Mouse (Mus musculus): Measurements from ENCODE around the gene Dcn. TPM values are rescaled to one million over a fixed set of nuclear protein-coding genes. Genes with fewer than 3 reads are reported as not detected.

Gene Dcn
- total RNA-seq (2018; cell fraction: chromatin; rRNA removed), result 10 to 100 TPM in 1 of 26 experiments, 1 to 10 TPM in 1, under 1 TPM in 5, not detected in 19; 0.23 to 63.6 (median 0.45) TPM
- total RNA-seq (2018; cell fraction: cytosol; rRNA removed), result under 1 TPM in 14 of 26 experiments, not detected in 12; 0.05 to 0.29 (median 0.14) TPM
- 1 to 10 TPM in 1 of 26 experiments, under 1 TPM in 1, not detected in 24; 0.31 to 9.3 TPM for total RNA-seq (2018; cell fraction: nucleus; rRNA removed)
- polyA plus RNA-seq (2018), result 0.19 to 0.30 TPM in 2 of 3 replicates, not detected in the other

DNA sequence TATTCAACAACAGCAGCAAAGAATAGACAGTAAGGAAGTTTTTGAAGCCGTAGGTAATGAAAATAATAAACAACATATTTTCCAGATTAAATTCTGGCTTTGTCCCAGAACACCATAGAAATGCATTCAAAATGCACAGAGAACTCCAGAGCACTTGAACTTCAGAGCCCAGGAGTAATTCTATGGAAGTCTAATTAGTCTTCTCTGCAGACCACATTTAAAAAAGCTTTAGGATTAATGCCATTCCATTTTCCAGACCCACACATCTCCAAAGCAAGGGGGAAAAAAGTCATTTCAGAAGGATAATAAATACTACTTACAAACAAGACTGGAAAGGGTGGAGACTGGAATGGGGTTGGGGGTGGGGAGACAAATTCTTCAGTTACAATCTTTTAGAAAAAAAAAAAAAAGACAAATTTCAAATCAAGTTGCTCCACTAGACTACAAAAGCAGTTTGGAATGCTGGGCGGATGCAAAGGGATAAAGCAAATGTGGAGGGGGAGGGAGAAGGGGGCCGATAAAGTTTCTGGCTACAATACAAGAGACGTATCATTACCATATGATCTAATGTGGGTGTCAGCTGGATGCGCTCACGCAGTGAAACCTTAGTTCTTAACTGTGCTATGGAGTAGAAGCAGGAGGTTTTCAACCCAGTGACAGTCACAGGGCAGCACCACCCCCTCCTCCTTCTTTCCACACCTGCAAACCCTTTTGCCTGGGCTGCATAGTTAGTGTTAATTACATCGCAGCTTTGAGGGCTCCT, at the start of gene Dcn:
Gene Dcn, plus strand, starts transcription at position 606 of the 763 bp plus-strand sequence.
- WGBS (ENCODE audit: missing documents), result 65% methylated on average over 7 of the region's 7 CpGs
- Histone ChIP-seq H3K27ac (no peak within 1 kb of the TSS), H3K4me3 (ENCODE audit: inconsistent target) (no peak within 1 kb of the TSS), H3K79me2 (ENCODE audit: inconsistent target) (no peaks in the 10 kb centered on the region), H3K36me3 (ENCODE audit: inconsistent target) (no peaks in the 10 kb centered on the region)

DNA sequence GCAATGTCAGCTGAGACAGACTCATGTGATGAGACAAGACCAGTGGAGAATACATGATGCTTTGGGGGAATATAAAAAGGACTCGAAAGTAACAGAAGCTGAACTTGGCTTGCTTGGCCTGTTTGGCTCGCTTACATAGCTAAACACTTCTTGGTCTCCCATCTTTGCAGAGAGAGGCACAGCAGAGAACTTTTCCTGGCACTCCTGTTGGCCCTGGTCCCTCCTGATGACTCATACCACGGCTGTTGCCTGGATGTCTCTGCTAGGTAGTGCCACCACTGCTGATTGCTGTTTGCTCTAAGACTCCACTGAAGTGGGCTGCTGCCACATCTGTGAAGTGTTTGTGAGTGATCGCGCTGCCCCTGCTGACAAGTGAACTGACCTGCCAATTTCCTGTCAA, 42.7 kb upstream of the Dcn start:
- H3K79me2 ChIP-seq (ENCODE audit: inconsistent target), result no peaks in the 10 kb centered on the region
- WGBS (ENCODE audit: missing documents), result 81% methylated on average over 5 of the region's 5 CpGs
- no peak overlapping the region for H3K27ac ChIP-seq
- H3K4me3 ChIP-seq (ENCODE audit: inconsistent target), result no peak overlapping the region
- H3K36me3 ChIP-seq (ENCODE audit: inconsistent target), result no peaks in the 10 kb centered on the region

DNA sequence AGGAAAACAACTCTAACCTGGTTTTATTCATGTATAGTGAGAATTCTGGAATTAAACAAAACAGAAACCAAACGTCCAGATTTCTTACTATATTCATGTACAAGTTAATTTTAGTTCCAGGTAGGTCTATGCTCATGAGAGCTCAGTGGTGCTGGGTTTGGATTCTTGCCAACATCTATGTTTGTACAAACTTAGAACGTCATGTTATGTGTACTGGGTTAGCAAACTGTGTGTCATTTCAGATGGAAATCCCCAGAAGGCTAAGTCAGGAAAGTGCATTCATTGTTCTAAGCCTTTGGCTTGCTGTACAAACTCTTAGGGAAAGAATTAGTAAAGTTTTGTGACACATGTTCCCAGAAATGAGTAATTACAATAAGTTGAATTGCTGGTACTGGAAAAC, 37.1 kb upstream of the Dcn start:
- WGBS (ENCODE audit: missing documents), result 44% methylated on average over 2 of the region's 2 CpGs
- no peak overlapping the region for H3K4me3 ChIP-seq (ENCODE audit: inconsistent target)
- H3K27ac ChIP-seq, result no peak overlapping the region
- no peaks in the 10 kb centered on the region for H3K79me2 ChIP-seq (ENCODE audit: inconsistent target)
- H3K36me3 ChIP-seq (ENCODE audit: inconsistent target), result no peaks in the 10 kb centered on the region

DNA sequence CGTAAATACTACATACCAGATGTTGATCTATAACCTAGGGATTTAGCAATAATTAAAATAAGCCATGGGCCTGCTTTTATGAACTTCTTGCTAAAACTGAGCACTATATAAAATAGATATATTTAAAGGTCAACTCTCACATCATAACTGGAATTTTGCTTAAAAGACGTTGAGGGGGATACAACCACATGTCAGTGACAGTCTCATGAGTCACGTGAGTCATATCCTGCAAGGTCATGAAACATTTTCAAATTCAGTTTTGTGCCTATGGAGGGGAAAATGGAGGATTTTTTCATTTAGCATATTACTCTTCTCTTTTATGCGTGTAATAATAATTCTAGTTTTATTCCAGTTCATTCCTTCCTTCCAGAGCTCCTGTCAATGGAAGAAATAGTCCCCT, 32.9 kb upstream of the Dcn start:
- WGBS (ENCODE audit: missing documents), result 81% methylated on average over 4 of the region's 4 CpGs

DNA sequence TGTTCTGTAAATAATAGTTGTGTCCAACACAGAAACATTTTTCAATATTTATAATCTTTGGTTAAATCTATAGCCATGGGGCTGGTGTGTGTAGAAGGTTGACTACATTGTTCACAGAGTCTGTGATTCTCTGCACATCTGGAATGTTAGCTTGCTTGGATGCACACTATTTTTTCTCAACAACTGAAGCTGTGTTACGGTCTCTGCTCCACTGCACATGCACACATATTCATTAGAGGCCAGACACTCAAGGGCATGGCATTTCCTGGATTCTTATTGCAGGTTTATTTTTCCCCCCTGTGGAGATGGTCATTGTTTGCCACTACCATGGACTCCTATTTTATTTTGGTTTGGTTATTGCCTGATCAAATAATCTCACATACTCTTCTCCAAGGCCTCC, 26.5 kb upstream of the Dcn start:
- 80% methylated on average over 1 of the region's 1 CpGs for WGBS (ENCODE audit: missing documents)
- no peaks in the 10 kb centered on the region for H3K79me2 ChIP-seq (ENCODE audit: inconsistent target)
- H3K36me3 ChIP-seq (ENCODE audit: inconsistent target), result no peaks in the 10 kb centered on the region
- no peak overlapping the region for H3K4me3 ChIP-seq (ENCODE audit: inconsistent target)
- no peak overlapping the region for H3K27ac ChIP-seq

More for the DNA sequence above, 32.9 kb upstream of the Dcn start:
- H3K27ac ChIP-seq, result no peak overlapping the region
- no peak overlapping the region for H3K4me3 ChIP-seq (ENCODE audit: inconsistent target)
- H3K36me3 ChIP-seq (ENCODE audit: inconsistent target), result no peaks in the 10 kb centered on the region
- no peaks in the 10 kb centered on the region for H3K79me2 ChIP-seq (ENCODE audit: inconsistent target)

DNA sequence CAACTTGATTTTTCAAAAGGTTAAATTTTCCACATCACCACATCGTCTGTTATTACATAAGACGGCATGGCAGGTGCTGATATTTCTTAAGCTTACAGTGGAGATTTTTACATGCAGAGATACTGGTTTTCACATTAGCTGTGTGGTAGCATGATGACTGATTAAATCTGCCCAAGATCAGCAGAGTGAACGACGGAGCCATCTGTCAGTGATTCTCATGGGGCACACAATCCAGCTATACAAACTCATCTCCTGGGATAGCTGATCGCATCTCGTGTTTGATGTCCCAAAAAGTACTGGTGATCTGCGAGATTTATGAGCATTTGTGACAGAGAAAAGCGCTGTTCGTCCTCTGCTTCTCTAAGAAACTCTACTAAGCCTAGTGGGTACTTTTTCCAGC, 25.9 kb upstream of the Dcn start:
- Histone ChIP-seq H3K36me3 (ENCODE audit: inconsistent target) (no peaks in the 10 kb centered on the region), H3K4me3 (ENCODE audit: inconsistent target) (no peak overlapping the region), H3K27ac (no peak overlapping the region), H3K79me2 (ENCODE audit: inconsistent target) (no peaks in the 10 kb centered on the region)
- WGBS (ENCODE audit: missing documents), result 85% methylated on average over 9 of the region's 9 CpGs

DNA sequence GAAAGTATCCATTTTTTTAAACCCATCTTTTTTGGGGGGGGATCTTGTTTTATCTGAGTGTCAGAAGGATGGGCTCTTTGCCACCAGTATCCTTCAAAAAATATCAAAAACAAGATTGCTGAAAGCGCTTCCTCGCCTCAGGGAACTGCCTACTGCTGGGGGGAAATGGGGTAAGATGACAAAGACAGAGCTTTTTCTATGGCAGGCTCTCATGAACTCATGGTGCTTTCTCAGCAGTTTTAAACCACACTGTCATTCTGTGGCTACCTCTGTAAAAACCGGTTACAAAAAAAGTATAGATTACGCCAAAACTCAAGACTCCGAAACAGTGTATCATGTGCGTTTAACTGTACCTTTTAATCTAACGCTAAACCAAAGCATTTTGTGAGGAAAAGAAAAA, 22.4 kb upstream of the Dcn start:
- Histone ChIP-seq H3K79me2 (ENCODE audit: inconsistent target) (no peaks in the 10 kb centered on the region), H3K36me3 (ENCODE audit: inconsistent target) (no peaks in the 10 kb centered on the region), H3K27ac (no peak overlapping the region), H3K4me3 (ENCODE audit: inconsistent target) (no peak overlapping the region)
- 90% methylated on average over 7 of the region's 7 CpGs for WGBS (ENCODE audit: missing documents)

DNA sequence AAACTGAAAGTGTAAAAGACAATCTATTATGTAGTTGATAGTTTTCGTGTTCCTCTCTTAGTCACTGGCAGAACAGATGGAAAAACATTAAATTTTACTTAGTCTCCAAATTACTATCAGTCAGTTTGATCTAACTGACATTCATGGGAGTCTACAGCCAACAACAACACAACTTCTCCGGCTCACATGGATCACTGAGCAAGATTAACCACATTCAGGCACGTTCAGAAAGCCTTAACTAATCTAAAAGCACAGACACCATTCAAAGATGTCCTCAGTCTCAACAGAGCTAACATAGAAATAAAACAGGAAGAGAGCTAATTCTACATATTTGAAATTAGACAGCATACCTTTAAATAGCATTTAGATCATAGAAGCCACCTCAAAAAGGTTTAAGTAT, 12.6 kb upstream of the Dcn start:
- H3K79me2 ChIP-seq (ENCODE audit: inconsistent target), result no peaks in the 10 kb centered on the region

DNA sequence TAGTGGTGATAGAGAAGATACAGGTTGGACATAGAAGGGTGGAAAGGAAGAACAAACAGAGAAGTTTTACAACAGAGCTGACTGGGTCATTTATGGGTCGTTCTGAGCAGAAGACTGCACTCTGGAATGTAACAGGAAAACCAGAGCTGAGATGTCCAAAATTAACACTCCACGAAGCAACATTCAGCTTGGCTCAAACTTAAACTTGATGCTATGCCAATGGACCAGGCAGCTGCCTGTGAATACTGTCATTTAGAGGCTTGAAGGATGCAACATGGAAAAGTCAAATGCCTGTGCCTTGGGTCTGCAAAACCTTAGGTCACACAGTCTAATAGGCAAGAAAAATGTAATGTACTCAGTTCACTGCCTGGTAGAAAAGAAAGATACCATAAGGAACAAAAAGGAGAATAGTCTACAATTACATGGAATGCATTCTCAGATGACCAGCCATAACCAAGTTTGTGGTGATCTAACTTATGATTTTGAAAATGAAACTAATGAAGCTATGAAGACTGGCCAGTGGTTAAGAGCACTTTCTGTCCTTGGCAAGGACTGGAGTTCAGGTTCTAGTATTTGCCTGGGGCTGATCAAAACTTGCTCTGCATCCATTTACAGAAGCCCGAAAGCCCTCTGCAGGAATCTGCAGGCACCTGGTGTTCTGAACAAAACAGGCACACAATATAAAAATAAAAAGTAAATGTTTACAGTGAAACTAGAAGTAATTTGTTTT, 9.8 kb upstream of the Dcn start:
- WGBS (ENCODE audit: missing documents), result 52% methylated on average over 3 of the region's 3 CpGs
- Histone ChIP-seq H3K79me2 (ENCODE audit: inconsistent target) (no peaks in the 10 kb centered on the region), H3K36me3 (ENCODE audit: inconsistent target) (no peaks in the 10 kb centered on the region), H3K4me3 (ENCODE audit: inconsistent target) (no peak overlapping the region), H3K27ac (no peak overlapping the region)

More for the DNA sequence above, 12.6 kb upstream of the Dcn start:
- WGBS (ENCODE audit: missing documents), result 74% methylated on average over 3 of the region's 3 CpGs
- Histone ChIP-seq H3K4me3 (ENCODE audit: inconsistent target) (no peak overlapping the region), H3K36me3 (ENCODE audit: inconsistent target) (no peaks in the 10 kb centered on the region), H3K27ac (no peak overlapping the region)

DNA sequence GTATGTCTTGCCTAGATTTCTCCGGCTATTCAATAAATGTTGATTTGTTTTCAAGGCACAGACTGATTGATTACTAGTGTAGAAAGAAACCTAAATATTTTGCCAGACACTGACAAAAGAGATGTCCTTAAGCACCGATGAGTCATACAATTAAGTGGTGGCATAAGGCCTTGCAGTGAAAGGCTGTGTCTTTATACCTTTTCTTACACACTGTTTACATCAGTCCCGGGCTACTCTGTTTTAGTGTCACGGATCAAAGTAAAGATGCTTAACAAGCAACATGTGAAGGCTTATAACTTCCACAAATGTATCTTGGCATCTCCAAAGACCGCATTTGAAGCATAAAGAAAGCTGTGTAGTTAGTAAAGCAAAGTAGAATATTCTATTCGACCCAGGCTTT, 3.9 kb upstream of the Dcn start:
- Histone ChIP-seq H3K4me3 (ENCODE audit: inconsistent target) (no peak overlapping the region), H3K27ac (no peak overlapping the region), H3K79me2 (ENCODE audit: inconsistent target) (no peaks in the 10 kb centered on the region), H3K36me3 (ENCODE audit: inconsistent target) (no peaks in the 10 kb centered on the region)
- WGBS (ENCODE audit: missing documents), result 68% methylated on average over 6 of the region's 6 CpGs

DNA sequence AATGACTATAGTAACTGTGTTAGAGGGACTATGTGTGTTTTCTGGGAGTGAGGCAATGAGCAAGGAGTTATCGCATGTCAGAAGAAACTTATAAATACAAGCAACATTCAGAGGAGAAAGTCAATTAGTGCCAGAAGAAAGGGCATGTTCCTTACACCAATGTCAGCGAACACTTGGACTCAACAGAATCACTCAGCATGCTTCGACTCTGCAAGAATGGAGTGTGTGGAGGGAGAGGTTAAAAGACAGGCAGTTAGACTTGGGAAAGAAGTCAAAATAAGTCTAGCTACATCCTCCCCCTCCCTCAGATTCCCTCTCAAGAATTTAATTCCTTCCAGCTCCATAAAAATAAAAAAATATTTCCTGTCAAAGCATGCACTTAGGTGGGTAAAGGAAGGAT, 1.1 kb upstream of the Dcn start:
- H3K27ac ChIP-seq, result no peak overlapping the region
- 92% methylated on average over 3 of the region's 3 CpGs for WGBS (ENCODE audit: missing documents)
- no peaks in the 10 kb centered on the region for H3K79me2 ChIP-seq (ENCODE audit: inconsistent target)
- no peak overlapping the region for H3K4me3 ChIP-seq (ENCODE audit: inconsistent target)
- no peaks in the 10 kb centered on the region for H3K36me3 ChIP-seq (ENCODE audit: inconsistent target)

DNA sequence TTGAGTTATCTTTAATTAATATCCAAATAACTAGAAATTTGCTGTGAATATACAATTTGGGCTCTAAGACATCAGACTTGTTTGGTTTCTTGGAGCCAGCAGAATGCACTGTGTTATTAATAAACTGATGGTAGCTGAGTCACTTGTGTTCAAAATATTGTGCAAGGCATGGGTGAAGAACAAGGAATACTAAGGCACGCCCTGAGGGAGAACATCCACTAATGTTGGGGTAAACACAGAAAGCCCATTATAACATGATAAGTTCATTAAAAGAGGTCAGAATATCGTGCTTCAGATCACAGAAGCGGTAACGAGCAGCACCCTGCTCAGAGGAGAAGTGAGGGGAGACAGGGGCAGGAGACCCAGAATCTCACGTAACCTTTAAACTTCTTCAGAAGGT, 2.7 kb downstream of the Dcn start:
- Histone ChIP-seq H3K36me3 (ENCODE audit: inconsistent target) (no peaks in the 10 kb centered on the region), H3K79me2 (ENCODE audit: inconsistent target) (no peaks in the 10 kb centered on the region), H3K27ac (no peak overlapping the region), H3K4me3 (ENCODE audit: inconsistent target) (no peak overlapping the region)
- 93% methylated on average over 5 of the region's 5 CpGs for WGBS (ENCODE audit: missing documents)

DNA sequence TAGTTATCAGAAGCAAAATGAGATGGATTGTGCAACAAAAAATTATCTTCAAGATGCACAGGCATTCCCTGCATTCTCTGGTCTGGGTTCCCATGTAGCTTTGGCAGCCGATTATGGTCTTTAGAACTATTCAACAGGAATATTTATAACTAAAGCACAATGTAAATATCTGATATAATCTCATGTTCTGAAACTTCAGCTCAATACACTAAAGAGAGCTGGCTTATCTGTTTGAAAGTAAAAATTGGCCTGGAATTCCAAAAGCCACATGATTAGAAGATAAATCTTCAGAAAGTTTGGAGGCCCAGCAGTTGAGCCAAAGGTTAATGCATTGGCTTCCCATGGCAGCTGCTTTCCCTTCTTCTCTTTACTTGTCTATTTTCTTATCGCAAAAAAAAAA, 4.6 kb downstream of the Dcn start:
- Histone ChIP-seq H3K79me2 (ENCODE audit: inconsistent target) (no peaks in the 10 kb centered on the region), H3K36me3 (ENCODE audit: inconsistent target) (no peaks in the 10 kb centered on the region), H3K27ac (no peak overlapping the region), H3K4me3 (ENCODE audit: inconsistent target) (no peak overlapping the region)
- WGBS (ENCODE audit: missing documents), result 86% methylated on average over 2 of the region's 2 CpGs

DNA sequence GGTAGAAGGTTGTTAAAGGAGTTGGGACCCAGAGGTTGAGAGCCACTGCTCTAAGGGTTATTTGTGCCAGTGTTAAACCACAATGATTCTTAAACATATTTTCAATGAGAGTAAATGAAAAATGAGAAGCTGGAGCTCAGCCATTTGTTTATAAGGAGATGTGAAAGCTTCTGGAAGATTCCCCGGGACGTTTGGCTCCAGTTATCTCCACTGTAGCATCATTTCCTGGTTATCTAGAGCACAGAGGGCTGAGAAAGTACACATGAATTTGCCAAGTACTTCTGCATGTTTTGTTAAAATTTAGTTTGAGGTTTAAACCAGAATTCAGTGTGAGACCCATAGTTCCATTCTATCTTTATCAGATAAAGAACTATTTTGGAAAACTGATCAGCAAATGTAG, 5.7 kb downstream of the Dcn start:
- 92% methylated on average over 2 of the region's 2 CpGs for WGBS (ENCODE audit: missing documents)
- H3K79me2 ChIP-seq (ENCODE audit: inconsistent target), result no peaks in the 10 kb centered on the region
- no peak overlapping the region for H3K4me3 ChIP-seq (ENCODE audit: inconsistent target)
- no peak overlapping the region for H3K27ac ChIP-seq
- no peaks in the 10 kb centered on the region for H3K36me3 ChIP-seq (ENCODE audit: inconsistent target)

DNA sequence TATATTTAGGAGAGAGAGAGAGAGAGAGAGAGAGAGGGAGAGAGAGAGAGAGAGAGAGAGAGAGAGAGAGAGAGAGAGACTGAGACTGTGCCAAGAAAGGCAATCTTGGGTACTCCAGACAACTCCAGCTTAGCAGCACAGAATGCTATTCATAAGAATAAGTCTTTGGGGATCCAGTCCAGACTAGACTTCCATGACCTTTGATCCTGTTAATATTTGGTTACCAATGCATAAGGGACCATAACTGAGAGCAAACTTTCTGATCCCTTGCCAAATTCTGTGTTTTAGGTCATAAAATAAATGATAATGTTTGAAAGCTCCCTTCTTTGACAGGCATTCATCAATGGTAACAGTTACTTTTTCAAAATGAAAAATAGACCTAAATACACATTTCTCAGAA, 6.7 kb downstream of the Dcn start:
- Histone ChIP-seq H3K36me3 (ENCODE audit: inconsistent target) (no peaks in the 10 kb centered on the region), H3K79me2 (ENCODE audit: inconsistent target) (no peaks in the 10 kb centered on the region), H3K27ac (no peak overlapping the region), H3K4me3 (ENCODE audit: inconsistent target) (no peak overlapping the region)

Measured in macrophage (primary cell).